Mouse (Mus musculus) adrenal gland, postnatal 36 days (tissue): Measurements from ENCODE around the gene Sh3rf3. TPM values are rescaled to one million over a fixed set of nuclear protein-coding genes. Genes with fewer than 3 reads are reported as not detected.

Source experiments
- DNase-seq, 2 experiments: peaks; one replicate each; pipeline ENCODE4 v3.0.0; 2021; ENCODE audit warnings: mixed read lengths in 1 of 2
- total RNA-seq, 2 experiments: library from RNA; stranded (reverse); gene quantifications; 2 replicates each; pipeline ENCODE4 v1.2.3; 2021

Sh3rf3 gene
- total RNA-seq, 2 experiments from 2014 or later: 0.86 to 0.95 TPM

- DNase-seq: no peak
These were observed 41.5 kb downstream of the Sh3rf3 start for GRCm38 (mm10) chr10:58854548-58855198.

DNA sequence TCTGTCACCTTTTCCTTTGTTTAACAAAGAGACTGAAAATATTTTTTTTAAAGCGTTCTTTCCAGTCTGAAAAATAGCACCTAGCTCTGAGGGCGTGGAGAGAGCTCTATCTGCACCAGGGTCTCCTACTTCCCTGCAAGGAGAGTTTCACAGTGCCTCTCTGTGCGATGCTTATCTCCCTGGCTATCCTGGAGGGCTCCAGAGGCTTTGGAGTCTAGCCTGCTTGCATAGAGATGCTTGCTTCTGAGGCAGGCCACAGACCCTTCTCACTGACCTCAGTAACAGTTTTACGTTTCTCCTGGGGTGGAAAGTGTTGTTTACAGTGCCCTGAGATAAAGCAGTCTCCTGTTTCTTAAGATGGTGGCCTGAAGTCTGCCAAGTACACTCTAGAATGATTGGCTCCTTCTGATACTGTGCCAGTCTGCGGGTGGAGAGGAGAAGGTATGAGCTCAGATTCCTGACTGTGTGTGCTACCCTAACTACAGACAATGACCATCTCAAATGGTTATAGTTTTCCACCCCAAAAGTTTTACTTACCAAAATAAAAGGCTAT is 42.1 kb downstream of the Sh3rf3 start:
- no peak for DNase-seq

GRCm38 (mm10) chr10:58855814-58856213 is 42.7 kb downstream of the Sh3rf3 start:
- no peak for DNase-seq

- no peak for DNase-seq
These were observed 43.6 kb downstream of the Sh3rf3 start for GRCm38 (mm10) chr10:58856742-58857141.

- DNase-seq: no peak
These were observed 51.6 kb downstream of the Sh3rf3 start for GRCm38 (mm10) chr10:58864735-58865134.

DNA sequence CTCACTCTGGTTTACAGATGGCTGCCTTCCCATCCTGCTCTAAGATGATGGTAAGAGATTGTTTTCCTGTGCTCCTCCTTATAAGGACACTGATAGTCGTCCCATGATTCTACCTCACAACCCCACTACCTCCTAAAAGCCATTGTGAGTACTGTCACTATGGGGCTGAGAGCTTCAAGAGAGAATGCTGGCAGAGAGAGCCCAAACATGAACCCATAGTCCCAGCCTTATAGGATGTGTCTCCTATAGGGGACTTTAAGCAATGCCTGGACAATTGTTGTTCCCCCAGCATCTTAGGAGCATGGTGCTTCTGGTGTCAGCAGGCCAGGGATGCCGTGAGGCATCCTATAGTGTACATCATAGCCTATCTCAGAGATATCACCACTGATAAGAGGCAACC is 54.4 kb downstream of the Sh3rf3 start:
- no peak for DNase-seq

DNA sequence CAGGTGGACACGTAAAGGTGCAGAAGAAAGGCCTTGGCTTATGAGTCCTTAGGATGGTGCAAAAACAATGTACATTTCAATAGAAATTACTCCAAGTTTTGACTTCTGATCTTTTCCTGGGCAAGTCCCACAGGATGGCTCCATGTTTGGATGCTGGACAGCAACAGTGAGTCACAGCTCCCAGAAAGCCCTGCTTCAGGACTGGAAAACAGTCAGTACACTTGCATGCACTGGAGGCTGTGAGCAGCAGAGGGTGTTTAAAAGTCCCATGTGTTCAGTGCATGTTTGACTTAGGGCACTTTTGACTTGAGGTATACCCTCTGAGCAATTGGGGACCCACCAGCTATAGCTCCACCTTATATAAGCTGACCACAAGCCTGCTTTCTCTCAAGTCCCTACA is 56.7 kb downstream of the Sh3rf3 start:
- DNase-seq: no peak

DNA sequence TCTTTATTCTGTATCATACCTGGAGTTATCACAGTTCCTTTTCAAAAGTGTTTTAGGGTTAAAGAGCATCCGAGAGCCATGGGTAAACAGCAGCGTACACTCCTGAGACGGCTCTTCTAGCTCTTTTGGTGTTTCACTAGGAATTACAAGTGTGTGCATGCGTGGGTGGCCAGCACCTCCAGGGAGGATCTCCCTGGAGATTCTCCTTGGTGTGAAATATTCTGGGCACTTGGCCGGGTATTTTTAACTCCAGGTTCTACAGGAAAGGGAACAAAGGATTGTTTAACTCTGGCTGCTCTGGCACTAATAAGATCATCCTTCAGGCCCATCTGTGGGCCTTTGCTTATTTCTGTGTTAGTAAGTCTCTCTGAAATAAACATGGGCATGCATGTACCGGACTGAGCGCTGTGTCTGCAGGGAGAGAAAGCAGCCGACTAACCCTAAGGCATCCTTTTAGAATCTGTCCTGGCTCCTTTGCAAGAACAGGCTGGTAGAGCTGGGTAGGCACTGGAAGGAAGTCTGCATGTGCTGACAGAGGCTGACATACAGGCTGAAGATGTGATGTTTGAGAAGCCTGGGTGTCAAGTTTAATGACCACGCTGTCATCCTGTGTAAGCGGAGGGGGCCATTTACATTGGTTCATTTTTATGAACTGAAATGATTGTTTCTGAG is 58.1 kb downstream of the Sh3rf3 start:
- no peak for DNase-seq

DNA sequence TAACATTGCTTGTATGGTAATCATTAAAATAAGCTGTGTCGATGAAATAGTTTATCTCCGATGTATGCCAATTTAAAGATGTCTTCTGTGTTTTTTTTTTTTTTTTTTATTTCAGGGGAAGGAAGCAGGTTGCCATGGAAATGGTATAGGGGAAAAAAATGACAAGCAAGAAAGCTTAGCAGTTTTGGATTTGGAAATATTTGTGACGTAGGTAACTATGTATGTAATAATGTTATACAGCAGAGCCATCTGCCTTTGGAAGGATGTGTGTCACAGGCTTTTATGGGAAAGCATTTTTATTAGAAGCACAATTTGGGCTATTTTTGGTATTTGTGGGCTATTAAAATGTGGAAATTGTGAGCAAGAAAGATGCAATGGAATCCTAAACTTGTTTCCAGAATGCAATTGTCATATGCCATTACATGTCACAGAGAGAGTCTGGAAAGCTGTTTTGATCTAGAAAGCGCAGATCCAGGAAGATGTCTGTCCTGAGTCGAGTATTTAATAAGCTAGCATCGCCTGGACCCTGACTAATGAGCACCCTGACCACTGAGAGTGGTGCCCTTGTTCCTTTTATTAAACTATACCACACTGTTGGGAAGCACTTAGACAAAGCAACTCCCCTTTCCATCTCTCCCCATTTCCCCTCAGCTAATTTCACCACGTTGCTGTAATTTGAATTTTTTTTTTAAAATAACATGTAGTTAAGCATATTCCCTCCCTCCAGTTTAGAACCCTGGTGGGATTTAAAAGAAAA is 58.8 kb downstream of the Sh3rf3 start:
- DNase-seq: no peak

GRCm38 (mm10) chr10:58877835-58878234 is 64.7 kb downstream of the Sh3rf3 start:
- DNase-seq: no peak

- DNase-seq: no peak
These were observed 65.5 kb downstream of the Sh3rf3 start for GRCm38 (mm10) chr10:58878636-58879035.

- peak in 1 of 2 experiments; percentile 7 for DNase-seq
These were observed 69.6 kb downstream of the Sh3rf3 start for GRCm38 (mm10) chr10:58882741-58883140.

- no peak for DNase-seq
These were observed 72.2 kb downstream of the Sh3rf3 start for GRCm38 (mm10) chr10:58885351-58885750.

DNA sequence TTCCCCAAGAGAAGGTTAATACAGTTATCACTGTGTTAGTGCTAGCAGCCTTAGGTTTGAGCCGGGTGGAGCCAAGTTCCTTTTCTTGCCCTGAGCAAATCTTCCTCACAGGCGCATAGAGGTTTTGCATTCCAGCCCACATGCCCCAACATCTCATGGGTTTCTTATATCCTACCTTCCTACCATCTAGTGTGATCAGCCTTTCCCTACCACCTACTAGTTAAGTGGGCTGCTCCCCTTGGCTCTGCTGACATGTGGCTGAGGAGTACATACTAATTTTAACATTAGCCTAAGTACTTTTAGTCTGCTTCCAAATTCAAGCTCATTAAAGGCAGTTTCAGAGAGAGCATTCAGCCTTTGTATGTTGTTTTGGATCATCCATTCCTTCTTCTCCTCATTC is 72.7 kb downstream of the Sh3rf3 start:
- DNase-seq: no peak

DNA sequence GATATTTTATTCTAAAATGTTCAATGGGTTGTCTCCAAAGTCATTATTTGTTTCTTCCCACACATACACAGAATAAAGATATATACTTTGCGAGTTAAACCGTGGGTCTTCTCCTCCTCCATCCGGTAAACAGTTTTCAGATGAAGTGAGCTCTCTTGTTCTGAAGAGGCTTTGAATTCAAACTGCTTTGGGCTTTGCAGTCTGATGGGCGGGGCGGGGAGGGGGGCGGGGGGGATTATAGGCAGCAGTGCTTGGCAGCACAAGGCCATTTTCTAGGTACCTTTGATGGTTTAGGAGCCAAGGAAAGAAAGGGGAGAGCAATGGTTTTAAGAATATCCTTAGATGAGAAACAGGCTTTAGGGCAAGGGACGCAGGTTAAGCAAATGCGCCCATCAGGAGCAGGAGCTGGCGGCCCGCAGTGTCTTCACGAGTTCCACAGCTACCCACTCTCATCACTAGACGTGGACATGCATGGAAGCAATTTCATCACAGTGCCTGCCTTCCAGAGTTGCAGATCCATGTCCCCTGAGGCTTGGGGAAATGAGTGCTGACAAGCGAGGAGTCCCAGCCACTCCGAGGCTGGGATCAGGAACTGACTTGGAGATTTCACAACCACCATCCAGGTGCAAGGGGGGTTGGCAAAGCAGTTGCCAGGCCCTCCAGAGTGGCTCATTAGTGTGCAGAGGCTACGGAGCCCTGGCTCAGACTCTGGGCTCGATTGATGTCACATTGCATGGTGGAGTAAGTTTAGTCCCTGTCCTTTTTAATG is 77.7 kb downstream of the Sh3rf3 start:
- DNase-seq: no peak

DNA sequence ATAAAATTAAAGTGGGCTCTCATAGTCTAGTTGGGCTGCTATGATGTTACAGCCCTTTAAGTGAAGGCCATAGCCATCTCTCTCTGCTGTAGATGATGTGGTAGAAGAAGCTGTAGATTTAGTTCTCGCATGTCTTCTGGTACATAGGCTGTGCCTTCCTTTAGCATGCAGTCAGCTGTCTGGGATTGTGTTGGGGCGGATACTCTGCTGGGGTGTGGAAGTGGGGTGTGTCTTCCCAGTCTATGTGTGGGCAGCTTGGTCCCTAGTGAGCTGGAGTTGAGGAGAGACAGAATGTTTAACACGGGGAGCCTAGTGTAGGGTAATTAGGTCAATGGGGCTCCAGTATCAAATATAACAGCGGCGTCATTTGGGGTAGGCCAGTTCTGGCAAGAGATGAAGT is 82.3 kb downstream of the Sh3rf3 start:
- DNase-seq: no peak

DNA sequence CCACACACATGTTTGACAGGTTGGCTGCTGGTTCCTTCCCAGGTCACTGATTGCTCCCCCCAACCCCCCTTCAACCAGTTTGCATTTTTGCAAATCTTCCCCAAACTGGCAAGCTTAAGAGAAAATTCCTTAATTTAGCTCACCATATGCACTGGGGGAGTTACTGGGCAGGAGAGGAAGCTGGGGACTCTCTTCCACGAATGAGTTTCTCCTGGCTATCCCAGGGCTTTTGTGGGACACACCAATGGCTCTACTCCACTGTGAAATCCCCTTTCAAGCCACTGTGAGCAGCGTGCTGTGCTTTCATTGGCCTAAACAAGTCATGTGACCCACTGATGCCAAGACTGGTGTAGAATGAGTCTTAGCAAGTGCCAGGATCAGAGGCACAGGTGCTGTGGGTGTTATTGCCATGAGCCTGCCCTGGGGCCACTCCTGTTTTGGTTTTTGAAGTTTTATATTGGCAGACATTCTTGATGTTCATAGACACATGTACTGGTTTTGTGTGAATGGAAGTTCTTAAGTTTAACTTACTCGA is 83.9 kb downstream of the Sh3rf3 start:
- no peak for DNase-seq

DNA sequence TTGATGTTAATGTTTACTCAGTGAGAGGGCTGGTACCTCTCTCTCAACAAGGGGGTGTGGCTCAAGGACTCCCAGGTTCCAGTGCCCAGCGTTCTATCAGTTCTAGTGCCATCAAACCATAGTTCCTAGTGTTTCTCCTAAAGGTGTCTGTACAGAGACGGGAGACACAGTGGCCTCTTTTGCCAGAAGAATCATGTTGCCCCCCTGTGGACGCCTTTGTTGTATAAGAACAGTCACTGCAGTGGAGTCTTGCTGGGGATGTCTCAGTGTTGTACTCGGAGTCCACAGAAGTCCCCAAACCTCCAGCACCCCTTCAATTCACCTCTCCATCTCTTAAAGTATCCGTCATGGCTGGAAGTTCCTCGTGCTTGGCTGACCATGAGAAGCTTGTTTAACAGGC is 92.1 kb downstream of the Sh3rf3 start:
- DNase-seq: no peak

GRCm38 (mm10) chr10:58907001-58907443 is 93.9 kb downstream of the Sh3rf3 start:
- no peak for DNase-seq

DNA sequence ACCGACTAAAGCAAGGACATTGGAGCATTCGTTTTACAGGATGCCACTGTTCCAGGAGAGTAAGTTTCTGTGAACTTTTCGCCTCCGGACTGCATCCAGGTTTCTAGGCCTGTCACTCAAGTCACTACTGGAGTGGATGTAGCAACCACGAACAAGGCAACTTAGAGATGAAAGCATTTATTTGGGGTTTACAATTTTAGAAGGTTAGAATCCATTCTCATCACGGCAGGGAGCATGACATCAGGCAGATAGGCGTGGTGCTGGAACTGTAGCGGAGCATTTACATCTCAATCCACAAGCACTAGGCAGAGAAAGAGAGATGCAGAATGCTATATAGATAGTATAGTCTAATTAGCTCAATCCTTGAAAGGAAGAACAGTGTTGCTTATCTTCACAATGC is 95.3 kb downstream of the Sh3rf3 start:
- no peak for DNase-seq

DNA sequence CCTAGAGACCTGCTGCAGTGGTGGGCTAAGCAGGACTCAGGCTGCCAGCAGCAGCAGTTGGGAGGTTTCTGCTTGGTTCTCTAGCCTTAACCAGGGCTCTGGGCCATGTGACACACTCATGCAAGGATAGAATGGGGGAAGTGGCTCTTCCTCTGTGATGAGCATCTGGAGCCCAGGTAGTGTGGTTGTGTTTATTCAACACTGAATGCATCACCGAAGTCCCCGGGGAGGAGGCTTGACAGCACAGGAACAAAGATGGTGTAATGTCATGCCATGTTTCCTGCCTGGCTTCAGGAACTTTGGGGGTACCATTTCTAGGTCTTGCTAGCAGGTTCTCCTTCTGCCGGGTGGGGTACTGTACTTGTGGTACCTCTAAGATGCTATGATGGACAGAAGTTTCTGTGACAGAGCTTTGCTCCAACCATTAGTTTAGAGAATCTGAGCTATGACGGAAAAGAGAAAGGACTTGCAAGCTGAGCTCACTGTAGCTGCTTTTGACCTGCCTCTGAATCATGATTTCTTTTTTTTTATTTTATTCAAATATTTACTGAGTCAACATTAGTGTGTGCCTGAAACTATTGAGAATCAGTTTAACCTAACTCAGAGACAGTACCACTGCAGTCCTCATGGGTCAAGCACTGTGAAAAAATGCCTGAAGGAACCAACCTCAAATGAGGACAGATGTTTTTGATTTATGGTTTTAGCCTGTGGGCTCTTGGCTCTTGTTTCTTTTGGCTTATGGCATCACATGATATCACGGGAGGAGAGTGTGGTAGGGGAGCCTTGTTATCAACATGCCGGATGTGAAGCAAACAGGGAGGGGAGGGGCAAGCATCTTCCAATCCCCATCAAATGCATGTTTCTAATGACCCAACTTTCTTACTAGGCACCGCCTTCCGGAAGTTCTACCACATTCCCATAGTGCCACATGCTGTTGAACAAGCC is 102.4 kb downstream of the Sh3rf3 start:
- no peak for DNase-seq
